Mouse (Mus musculus): ENCODE data around the gene Cd300lg.

DNA sequence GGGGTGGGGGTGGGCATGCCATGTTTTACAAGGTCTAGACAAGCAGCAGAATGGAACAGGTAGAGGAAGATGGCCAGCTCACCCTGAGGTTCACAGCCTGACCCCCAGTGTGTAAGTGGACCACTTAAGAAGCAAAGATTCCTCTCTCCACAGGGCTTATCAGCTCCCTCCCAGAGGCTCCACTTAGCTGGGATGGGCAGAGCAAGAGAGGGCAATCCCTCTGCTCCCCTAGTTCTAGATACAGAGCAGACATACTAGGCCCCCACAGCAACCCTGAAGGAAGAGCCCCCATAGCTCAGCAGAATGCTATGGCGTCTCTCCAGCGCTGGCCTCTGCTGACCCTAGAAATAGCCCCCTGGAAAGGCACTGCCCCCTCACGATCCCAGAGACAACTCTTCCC is 54.4 kb downstream of the Cd300lg start:
- no peak for TF ChIP-seq POLR2A (IDR thresholded peaks at IDR 0.05; ENCODE audit: insufficient read depth, low read length)
- no peak for TF ChIP-seq EP300 (IDR thresholded peaks at IDR 0.05; ENCODE audit: insufficient read depth, low read depth, low read length)
- TF ChIP-seq CTCF (IDR thresholded peaks at IDR 0.05; ENCODE audit: low read depth, low read length) = no peak

Data from ES-Bruce4 (cell line).